Mouse (Mus musculus) CD4-positive helper T cell, adult 2 months (primary cell): Measurements from ENCODE around the gene Olfr1341.

Source experiments
- DNase-seq: peaks from one replicate; pipeline ENCODE4 v3.0.0-alpha.2; 2012; ENCODE audit warnings: low read depth, missing footprints, low spot score

Olfr1341 gene

DNA sequence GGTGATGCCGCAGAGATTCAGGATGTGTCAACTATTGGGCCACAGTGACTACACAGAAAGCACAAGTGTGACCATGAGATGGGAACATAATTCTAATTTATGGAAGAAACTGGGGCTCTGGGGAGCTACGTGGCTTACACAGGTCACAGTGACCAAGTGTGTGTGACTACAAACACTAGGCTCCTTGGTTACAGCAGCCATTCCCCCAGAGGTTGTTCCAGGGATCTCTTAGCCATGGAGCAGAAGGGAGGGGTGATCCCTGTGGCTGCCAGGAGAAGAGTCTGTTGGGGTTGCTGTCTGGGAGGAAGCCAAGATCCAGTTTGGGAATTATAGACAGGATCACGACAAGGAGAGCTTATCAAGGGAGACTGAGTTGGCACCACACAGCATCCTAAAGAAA lies at the start of gene Olfr1341:
Gene Olfr1341 (plus strand): TSS at position 301 of the 400 bp plus-strand sequence.
- no peak for DNase-seq

DNA sequence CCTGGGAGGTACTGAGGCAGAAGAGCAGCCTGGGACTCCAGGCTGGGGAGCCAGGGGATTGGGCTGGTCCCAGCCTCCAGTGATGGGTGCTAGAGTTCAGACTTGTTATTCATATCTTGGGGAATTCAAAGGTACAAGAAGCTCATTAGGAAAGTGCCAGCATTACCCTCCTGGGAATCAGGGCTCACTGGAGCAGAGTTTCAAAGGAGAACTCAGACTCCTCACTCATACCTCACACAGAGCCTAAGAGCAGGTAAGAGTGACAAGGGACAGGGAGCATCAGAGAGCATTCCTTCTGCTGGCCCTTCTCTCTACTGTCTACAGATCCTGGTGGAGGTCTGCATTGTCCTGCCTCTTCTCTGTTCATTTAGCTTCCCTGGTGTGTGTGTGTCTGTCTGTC lies 44.7 kb upstream of the Olfr1341 start, which contains the start of gene Olfr62:
Gene Olfr62 (plus strand): TSS at position 301 of the 400 bp plus-strand sequence.
- no peak for DNase-seq

DNA sequence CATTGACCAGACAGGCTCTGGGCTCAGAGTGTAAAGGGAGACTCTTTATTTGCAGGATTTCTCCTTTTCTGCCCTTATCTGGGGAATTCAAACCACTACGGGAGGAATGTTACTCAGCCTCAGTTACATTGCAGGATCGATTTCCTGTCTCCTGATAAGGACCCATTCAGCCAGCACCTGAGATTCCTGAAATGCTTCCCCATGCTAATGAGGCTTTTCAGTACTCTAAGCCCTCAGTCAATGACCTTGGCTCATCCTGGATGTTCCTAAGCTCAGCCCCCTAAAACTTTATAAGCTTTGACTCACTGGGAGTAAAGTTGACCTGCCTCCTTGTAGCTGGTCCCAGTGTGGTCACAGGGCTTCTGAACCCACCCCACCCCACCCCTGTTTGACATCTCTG lies 16.2 kb upstream of the Olfr1341 start:
- DNase-seq, result no peak

DNA sequence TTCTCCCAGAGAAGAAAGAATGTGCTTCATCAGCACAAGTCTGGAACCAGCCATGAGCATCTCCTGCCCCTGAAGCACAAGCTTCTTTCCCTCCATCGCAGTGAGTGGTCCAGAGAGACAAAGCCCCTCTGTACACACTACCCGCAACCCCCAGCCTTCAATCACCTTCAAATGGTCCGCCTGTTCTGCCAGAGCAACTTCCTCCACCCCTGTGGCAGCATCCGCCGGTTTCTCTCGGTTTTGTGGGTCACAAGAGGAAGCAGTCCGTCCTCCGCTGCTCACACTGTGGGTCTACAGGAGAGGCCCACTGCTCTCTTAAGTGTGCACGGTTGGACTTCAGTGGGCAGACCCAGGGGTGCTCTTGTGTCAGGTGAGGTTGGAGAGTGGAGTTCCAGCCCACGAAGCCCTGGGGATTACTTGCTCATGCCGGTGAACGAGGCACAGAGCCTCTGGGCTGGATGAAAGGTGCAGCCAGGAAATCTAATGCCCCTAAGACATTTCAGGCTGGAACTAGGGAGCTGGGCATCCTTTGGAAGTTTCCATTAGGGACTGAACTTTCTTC lies 10.8 kb upstream of the Olfr1341 start, which contains the start of gene Olfr1342:
Gene Olfr1342 (minus strand): TSS at position 345 of the 562 bp plus-strand sequence.
- no peak for DNase-seq

DNA sequence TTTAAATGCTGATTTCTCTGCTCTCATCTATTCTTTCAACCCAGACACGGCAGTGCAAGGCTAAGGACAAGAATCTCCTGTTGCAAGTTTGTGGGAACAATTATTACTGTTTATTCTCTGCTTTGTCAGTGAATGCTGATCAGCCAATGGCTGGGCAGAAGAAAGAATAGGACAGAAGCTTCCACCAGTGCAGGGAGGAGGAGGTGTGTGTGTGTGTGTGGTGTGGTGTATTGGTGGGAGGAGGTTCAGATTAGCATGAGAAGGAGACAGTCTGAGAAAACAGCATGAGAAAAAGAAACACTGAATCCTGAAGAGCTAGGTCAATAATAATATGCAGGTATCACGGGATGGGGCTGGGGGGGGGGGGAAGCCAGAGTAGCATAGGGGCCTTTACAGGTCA lies 9.5 kb upstream of the Olfr1341 start:
- DNase-seq, result no peak

DNA sequence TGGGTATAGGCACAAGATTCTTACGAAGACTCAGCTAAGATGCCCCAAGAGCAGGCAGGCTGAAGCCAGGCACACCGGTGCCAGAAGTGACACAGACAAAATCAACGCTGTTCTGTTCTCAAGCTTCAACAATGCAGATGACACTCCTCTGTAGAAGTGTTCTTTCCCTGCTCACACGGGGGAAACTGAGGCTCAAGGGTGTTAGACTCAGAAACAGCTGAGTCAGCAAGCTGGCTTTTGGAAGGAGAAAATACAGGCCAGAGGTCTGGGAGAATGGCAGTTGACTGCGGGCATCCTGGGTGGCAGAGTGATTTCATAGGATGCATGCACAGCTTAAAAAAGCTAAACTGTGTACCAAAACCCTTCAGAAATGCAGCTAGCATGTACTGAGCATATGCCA lies 4.8 kb downstream of the Olfr1341 start:
- no peak for DNase-seq

DNA sequence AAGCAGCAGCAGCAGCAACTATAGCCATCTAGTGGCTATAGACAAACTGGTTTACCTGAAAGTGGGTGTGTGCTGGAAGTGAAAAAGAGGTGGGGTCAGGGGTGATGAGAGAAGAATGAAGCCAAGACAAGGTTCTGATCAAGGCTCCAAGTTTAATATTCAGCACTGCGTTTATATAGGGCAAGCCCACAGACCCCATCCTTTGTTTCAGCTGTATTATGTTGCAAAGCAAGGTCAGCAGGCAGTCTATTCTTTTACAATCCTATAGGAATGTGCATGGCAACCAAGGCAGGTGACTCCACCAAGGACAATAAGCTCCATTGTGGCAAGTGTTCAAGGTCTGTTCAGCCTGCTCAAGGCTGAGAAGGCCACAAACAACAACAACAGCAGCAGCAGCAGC lies 8.3 kb downstream of the Olfr1341 start:
- DNase-seq, result no peak

DNA sequence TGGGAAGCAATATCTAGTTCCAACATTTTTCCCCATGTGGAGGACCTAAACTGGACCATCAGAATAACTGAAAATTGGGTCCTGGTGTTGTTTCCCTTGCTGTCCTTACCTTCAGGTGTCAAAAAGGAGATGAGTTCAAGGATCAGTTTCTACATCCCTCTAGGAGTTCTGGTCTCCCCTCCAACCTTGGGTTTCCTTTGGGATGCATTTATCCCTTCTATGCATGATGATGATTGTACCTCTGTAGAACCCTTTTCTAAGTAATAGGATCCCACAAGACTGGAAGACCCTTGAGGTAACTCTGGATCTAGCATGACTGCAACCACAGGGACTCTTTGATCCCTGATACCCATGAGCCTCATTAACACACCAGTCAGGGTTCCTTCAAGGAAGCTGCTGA lies 16.5 kb downstream of the Olfr1341 start, which contains the start of gene Olfr1340:
Gene Olfr1340 (plus strand): TSS at position 301 of the 400 bp plus-strand sequence.
- no peak for DNase-seq

DNA sequence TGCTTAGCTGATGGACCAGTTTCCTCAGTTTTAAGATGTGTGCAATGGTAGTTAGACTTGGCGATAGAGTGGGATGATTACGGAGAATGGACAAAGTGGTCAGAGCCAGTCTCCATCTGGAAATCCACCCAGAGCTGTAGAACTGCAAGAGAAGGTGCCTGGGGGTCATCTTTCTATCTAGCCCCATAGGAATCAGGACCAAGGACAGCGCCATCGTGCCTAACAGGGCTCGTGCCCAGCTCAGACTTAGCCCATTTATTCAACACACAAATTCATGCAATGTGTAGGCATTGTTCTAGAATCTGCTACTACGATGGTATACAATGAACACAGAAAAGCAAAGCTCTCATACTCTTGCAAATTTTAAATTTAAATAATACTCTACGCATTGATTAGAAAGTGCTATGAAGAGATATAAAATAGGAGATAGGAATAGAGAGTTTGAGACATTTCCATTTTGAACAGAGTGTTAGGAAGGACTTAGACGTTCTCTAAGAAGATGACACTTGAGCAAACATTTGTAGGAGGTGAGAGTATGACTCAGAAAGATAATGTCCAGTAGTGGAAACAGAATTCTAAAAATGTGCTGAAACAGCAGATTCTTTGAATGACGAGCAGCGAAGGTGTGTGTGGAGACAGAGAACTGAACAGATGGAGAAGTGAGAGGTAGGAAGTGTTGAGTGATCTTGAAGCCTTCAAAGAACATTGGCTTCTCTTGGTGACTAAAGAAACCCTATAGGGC lies 18.6 kb downstream of the Olfr1341 start:
- no peak for DNase-seq

DNA sequence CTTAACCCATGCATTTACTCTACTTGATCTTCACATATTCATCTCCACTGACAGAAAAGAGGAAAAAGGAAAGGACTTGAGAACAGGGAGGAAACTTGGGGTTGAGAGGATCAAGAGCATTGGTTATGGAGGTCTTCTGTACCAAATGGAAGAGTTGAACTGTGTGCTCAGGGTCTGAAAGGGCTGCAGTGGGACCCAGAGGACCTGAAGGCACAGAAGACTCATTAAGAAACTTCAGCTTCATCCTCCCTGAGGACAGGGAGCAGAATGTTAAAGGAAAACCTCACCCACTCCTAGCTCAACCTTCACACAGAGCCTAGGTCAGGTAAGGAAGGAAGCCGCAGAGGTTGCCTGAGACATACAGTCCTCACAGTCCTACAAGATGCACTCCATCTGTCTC lies 28.6 kb downstream of the Olfr1341 start, which contains the start of gene Olfr1339:
Gene Olfr1339 (plus strand): TSS at position 301 of the 400 bp plus-strand sequence.
- no peak for DNase-seq

DNA sequence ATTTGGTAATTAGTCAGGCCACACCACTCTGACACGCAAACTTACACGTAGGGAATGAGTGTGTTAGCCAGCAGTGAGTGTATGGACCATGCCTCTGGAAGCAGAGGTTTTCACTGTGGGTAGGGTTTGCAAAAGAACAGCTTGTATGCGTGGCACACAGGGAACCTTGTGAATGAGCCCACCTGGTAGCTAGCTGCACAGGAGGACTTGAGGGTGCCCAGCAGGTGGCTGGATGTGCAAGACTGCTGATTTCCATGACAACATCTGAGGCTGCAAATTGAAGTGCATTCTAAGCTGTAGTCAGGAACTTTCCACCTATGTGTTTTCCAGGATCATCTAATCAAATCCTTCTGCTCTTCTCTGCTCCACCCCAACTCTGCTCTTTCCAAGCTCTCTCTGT lies 36.3 kb downstream of the Olfr1341 start:
- no peak for DNase-seq

DNA sequence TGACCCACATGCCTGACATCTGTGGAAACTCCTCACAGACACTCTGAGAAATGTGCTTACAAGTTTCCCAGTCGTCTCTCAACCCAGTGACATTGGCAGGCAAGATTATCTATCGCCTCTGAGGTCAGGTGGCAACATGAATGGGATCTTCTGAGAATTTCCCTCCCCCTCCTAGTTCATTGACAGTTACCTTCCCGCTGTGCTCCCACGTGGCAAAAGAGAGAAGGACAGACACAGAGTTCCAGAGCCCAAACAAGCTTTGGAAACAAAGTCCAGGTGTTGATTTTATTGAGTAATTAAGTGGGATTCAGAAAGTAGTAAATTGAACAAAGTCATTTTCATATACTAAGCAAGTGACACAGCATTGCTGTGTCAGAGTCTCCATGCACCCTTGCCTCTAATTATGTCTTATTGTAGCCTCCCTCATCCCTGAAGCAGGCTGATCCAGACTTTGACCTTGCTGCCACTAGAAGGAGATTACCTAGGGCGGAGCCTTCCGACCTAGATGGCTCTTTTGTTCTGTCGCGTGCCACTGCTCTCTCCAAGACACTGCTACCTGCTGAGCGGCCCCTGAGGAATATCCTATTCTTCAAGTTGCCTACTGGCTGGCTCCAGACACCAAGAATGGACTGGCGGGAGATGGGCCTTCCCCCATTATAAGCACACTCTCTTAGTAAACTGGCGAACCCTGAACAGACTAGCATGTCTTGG lies 37.8 kb downstream of the Olfr1341 start:
- DNase-seq, result no peak

DNA sequence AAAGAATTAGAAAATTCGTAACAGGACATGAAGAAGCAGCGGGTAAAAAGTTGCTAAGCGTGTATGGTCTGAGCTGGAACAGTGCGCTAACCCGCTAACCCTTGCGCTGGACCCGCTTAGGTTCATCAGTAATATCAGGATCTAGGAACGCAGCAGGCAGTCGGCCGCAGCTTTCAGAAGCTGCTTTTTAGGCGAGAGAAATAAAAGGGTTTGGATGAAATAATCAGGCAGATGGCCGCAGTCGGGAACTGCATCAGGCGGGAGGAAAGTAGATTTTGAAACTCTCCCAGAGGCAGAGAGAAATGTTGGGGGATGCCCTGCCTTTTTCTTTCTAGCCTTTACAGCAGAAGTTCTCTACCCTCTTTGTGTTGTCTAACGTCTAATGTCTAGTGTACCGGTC lies 38.6 kb downstream of the Olfr1341 start:
- no peak for DNase-seq

DNA sequence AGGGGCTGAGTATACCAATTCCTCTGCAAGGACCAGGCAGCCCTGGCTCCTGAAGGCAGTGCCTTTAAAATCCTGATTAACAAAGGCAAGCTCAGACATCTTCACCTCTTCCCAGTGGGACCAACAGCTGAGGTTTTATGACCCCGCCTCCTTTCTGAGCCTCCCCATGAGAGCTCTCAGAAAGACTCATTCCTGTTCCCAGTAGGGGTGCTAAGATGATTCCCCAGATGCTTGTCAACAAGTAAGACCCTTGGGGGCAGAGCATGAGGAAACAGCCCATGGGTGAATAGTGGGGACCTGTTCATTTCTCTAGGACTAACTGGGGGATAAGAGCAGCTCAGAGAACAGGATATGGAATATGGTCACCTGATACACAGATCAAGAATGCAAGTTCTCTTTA lies 55.3 kb downstream of the Olfr1341 start, which contains the start of gene Olfr1338:
Gene Olfr1338 (minus strand): TSS at position 101 of the 400 bp plus-strand sequence.
- DNase-seq, result no peak
